Mouse (Mus musculus) olfactory bulb, adult 2 months (tissue): Measurements from ENCODE around the gene 2610021A01Rik.

Source experiments
- CTCF ChIP-seq: fragments of 200-500 bp; IDR thresholded peaks from 2 replicates; pipeline ENCODE4 v1.5.1; 2012; ENCODE audit warnings: low read depth, mild to moderate bottlenecking, low read length, moderate library complexity; ENCODE audit not compliant: insufficient read depth
- POLR2A ChIP-seq: fragments of 200-500 bp; IDR thresholded peaks from 2 replicates; pipeline ENCODE4 v1.6.1; 2012; ENCODE audit warnings: mild to moderate bottlenecking, low read depth, low read length, moderate library complexity; ENCODE audit not compliant: insufficient read depth

DNA sequence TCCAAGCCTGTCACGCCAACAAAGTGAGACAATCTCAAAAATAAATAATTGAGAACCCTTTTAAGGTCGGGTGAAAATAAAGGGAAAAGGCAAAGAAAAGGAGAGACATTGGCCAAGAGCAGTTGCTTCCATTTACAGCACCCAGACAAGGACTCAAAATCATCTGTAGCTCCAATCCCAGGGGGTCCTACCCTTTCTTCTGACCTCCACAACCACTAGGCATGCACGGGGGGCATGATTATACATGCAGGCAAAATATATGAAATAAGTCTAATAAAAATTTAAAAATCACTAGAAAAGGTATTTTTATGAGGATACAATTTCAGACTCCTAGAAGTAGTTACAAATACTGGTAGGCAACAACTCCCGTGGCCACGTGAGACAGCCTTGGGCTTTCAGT is 415 bp upstream of the 2610021A01Rik start:
- TF ChIP-seq CTCF (no peak), POLR2A (no peak)
